Mouse (Mus musculus) ovary, postnatal 14 days (tissue): ENCODE data around the gene Utp6.

Experiments used
- DNase-seq: peaks from one replicate; pipeline ENCODE4 v3.0.0; 2022; ENCODE audit warnings: low spot score

Utp6 gene

DNA sequence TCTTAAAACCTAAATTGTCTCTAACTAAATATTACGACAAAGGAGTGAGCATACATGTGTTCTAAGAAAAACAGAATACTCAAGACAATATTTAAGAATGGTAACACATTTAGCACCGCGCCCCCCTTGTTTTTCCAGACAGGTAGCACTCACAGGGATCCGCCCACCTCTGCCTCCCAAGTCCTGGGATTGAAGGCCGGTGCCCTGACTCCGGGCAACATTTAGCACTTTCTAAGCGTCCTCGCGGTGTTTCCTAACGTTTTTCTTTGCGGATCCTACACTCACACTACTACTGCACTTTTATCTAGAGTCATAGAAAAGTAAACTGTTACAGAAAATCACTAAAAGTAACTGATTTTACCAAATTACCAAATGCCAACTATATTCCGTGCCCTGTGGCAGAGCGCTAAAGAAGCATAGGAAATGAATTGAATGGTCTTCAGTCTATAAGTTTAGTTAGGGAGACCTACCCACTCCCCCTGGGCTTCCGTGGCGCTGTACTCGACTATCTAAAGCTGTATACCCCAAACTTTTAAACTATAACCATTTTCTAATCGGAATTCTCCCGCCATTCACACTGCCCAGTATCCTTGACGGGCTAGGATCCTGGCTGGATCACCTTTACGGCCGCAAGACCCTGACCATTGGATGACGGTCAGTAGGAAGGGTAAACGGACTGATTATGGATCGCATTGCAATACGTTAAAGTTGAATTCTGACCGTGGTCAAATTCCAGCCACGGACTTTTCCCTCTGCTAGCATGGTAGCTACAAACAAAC, 655 bp downstream of the Utp6 start:
- DNase-seq, result no peak

DNA sequence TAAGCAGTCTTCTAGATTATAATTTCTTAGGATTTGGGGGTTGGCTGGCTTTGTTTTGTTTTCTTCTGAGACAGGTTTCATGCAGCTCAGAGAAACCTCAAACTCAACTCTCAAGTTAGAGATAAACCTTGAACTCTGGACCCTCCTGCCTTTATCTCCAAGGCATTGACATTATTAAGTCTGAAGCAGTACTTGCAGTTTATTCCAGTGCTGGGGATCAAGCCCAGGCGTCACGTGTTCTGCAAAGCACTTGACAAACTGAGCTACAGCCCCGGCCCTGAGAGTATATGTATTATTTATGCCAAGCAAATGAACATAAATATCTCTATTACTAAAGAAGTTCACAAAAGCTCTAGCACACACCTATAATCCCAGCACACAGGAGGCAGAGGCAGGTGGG, 14.9 kb downstream of the Utp6 start:
- no peak for DNase-seq

DNA sequence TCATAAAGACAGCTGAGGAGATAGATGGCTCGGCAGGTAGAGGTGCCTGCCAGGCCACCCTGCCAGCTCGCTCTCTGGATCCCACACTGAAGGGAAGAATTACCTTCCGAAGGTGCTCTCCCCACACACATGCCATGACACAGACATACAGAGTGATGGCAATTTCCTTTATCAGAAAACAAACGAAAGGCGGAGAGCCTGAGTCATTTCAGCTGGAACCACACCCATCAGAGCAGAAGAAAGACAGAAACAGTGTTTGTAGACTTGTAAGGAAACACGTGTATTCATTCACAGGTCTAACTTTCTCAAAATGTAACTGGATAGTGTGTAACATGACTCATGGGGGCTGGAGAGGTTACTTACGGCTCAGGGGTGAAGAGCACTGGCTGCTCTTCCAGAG, 18.6 kb downstream of the Utp6 start:
- DNase-seq, result no peak

DNA sequence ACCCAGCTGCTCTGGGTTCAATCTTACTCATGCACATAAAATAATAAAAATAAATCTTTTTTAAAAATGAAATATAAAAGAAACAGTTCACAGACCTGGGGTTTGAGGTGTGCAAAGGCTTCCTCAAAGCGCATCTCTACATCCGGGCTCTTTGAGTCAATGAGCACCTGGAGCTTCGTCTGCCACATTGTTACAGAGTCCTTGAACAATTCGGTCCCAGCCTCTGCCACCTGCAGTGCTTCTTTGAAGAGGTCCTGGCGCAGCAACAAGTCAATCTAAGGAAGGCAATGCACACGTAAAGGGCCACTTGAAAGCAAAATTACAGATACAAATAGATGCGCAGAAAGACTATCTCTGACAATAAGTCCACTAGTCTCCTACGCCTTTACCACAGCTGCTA, 19.1 kb downstream of the Utp6 start:
- DNase-seq, result no peak

DNA sequence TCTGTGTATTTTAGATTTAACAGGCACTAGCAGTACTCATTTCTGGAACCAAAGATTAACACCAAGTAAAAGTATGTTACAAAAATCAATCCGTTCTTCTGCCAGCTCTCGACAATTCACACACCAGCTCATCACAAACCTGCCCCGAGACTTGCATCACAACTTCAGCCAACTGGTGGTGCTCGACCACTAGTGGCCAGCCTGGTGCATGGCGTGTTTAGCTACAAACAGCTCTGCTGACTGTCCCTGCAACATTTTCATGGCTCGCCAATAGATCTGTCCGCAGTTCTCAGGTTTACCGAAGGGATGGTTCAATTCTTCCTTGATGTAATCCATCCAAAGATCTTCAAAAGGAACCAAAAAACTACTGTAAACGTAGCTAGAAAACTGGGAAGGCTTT, 26.4 kb downstream of the Utp6 start:
- DNase-seq, result no peak

DNA sequence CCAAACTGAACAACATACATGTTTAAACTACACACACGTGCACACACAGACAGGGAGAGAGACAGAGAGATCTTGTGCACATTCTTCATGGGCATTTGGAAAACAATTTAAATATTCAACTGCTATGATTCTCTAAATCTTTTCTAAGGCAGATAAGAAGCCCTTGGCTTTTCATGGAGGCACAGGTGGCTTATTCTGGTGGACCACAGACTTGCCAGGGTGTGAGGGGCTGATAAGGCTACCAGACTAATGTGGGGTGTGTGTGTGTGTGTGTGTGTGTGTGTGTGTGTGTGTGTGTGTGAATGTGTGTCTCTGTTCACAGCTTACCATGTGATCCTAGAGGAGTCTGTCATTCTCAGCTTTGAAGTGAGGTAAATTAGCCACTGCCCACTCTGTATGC, 39.4 kb downstream of the Utp6 start:
- no peak for DNase-seq

DNA sequence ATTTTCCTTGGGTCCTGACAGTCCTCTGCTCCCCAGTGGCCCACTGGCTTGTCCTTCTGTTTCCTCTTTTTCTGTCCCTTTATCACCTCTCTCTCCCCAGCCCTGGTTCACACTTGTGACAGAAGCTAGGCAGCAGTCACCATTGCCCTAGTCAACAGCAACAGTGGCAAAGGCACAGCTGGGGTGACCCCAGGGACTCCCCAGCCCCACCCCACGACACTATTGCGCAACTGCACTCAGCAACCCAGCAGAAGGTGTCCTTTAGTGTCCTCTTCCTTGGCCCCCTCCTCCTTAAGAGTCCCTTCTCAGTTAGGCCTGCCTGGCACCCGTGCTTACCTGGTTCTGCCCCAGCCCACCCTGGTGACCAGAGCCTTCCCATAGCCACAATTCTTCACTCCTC, 40.0 kb downstream of the Utp6 start:
- DNase-seq, result no peak

DNA sequence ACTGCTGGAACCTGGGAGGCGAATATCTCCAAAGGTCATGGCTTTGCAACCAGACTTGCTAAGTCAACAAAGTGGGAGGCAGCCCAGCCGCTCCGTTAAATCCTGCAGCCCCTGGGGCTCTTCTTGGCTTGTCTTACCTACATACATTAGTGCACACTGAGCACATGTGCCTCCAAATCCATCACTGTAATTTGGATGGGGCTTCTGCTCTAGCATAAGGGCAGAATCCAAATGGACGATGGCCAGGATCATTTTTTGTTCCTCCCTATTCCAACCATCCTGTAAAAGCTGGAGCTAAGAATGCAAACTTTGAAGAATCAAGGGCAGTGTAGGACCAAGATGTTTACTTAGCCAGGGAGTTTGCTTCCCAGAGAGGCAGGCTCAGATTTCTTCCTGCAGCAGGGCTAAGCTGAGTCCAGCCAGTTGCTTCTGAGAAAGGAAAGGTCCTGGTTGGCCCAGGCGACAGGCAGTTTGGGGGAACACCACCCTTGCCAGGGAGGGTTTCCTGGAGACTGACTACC, 41.6 kb downstream of the Utp6 start:
- DNase-seq, result no peak

DNA sequence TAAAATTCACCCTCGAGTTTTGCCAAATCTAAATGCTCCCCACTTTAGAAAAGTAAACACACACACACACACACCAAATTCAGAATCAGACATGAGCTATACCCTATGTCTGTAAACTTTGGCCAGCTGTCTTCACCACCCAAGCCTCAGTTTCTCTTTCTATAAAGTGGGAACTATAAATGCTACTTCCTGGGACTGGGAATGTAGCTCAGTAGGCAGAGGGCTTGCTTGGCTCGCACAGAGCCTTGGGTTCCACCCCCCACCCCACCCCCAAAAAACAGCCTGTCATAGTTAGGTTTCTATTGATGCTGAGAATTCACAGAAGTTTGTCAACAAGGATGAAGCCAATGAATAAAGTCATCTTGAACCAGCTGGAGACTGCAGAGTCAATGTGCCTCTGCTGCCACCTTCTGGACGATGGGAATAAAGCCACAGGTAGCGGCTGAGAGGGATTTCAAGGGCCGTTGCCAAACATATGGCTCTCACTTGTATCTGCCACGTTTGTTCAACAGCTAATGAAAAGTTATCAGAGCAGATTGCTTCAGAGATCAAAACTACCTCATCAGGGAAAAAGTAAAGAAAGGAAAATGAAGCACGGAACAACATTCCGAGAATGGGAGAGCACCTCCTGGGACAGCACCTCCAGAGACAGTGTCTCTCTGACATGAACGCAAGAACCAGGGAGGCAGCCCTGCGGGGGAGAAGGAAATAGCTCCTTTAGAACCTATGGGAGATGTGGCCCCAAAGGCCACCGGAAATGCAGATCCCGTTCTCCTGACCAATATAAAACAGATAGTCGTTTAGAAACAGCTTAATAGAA, 42.3 kb downstream of the Utp6 start:
- DNase-seq, result peak; percentile 81

DNA sequence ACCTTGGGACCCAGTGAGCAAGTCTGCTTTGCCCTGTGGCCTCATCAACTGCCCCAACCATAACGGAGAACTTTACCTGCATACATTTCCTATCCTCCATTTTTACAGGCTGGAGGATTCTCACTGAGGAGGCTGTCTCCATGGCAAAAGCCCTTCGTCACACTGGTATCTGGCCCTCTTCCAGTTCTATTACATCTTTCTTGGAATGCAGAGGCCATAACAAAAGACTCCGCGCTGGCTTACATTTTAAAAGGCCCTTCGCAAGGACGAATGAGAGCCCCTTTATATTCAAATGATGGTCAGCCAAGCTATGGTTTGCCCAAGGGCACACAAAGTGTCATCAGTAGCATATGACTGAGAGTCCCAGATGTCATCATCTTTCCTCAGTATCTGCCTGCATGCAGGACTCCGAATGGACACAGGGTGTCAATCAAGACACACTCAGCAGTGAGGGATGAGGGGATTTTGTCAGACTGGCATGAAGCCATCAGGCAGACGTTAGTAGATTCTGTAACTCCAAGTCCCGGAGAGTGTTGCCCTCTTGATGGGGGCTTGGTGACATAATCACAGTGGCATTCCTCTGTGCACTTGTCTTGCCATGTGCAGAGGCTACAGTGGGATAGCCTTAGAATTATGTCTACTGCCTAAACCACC, 46.4 kb downstream of the Utp6 start:
- no peak for DNase-seq

DNA sequence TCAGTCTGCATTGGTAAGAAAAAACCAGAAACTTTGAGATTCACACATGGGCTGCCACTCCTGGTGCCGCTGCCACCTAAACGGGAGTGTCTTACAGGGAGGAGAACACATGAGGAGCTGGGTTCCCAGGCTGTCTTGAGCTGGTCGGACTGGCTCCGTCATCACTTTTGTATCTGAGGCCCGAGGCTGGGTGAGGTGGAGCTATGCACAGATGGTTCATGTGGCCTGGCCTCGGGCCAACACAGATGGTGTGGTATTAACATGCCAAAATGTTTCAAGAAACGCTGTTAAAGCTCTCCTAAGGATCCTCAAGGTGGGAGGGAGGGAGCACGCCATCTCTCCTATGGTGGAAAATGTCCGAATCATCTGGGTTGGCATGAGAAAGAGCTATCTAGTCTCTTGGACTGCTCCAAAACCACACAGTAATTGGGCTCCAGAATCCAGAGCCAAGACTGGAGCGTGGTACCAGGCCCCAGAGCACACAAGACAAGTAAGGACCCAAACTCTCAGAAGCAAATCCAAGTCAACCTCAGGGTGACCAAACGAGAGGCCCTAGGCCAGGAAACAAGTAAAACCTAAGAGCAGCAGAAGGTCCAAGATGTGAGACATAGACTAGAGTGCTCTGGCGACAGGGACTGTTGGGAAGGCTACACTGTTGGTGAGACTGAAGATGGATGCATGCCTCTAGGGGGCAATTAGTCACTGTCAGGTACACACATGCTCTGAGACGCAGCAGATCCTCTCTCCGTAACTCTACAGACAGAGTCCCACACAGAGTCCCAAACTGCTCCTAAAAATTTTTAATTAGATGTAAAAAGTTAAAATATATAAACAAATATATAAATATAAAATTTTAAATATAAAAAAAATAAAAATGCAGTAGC, 53.3 kb downstream of the Utp6 start:
- DNase-seq, result no peak

DNA sequence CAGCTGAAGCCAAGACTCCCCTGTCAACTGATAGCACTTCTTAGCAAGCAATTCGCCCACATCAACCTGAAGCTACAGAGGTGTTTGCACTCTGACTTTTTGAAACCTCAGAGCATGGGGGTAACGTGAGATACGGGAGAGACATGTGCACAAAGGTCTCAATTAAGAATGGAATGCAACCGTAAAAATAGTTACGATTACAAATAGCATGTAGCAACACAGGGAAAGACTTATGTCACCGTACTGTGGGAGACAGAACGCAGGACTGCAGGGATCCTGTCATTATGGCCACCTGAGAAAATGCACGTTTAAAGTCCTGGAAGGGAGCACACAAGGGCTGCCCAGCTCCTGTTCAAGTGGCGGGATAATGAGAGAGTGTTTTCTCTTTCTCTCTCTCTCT, 55.3 kb downstream of the Utp6 start:
- DNase-seq, result no peak

DNA sequence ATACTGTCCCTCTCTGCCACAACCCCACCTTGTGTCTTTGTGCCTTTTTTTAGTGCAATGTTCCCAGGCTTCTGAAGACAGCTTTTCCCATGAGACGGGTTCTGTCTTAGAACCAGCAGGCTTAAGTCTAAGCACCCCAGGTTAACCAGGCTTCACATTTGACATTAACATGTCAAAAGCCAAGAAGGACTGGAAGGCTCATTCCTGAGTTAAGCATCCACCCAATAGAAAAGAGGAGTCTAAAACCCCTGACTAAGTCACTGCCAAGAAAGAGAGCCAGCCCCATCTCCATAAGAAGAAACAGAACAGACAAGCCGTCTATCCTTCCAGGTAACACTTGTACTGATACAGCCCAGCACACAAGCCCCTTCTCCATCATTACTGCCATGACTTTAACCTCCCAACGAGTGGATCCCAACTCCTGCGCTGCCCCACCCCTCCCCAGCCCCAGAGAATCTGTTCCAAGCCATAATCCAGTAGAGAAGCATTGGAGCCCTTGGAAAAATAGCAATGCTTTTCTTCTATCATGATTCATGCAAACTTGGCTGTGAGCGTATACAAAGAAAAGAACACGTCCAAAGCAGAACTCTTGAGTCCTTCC, 59.2 kb downstream of the Utp6 start:
- no peak for DNase-seq

DNA sequence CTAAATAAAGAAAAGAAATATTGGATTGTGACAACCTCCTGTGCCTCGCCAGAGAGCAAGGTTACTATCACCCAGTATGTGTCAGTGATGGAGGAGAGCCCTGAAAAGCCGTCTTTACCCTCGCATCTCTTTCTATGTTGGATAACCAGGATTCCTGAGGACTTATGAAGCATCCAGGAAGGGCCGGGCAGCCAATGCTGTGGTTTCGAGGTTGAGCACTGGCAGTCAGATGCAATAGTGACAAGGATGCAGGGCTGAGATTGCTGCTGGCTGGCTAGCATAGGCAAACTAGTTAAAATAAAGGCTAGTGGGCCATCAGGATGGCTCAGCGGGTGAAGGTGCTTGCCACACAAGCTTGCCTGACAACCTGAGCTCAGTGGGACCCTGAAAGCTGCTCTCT, 61.0 kb downstream of the Utp6 start:
- no peak for DNase-seq

DNA sequence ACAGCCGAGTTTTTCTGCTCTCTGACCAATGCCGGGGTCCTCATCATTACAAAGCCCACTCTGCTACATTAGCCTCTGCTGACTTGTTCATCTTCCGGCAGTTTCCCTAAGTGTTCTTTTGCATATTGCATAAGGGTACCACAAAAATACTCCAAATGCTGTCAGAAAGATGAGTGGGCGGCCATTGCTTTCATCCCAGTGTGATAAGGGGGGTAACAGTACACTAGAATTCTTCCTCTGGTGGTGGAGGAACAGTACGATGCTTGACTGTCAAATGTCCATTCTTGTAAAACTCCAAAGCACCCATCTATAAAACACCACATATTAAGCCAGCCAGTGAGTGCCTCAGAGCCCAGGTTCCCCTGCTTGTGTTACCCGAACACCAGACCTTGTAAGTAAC, 69.9 kb downstream of the Utp6 start:
- DNase-seq, result no peak

DNA sequence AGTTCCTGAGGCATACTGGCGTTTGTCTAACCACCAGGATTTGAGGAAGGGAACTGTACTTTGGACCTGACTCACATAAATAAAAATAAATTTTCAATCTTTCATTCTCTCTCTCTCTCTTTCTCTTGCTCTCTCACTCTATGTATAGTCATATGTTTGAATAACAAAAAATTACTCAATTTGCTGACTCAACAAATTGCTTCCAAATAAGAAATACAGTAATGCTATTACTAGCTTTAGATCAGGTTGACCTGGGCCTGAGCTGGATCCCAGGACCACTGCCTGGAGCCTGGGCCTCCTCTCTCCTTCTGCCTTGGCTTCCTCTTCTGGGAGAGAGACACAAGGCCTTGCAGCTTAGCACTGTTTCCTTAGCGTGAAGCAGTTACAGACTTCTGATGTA, 71.4 kb downstream of the Utp6 start:
- no peak for DNase-seq

DNA sequence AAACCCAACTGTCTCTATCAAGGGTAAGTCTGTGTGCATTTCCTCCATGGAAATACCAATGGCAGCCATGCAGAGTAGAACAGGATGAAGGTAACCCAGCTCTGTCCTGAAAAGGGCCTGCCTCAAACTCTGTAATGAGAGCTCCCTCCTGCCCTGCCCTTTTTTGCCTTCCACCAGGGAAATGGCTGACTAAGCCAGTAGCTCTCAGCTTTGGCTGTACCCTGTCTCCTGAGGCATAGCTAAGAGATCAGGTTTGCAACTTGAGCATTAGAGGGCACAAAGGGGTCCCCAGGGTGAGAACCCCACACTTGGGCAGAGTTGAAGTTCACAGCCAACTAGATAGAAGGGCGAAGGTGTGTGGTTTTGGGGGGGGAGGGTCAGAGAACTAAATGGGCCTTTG, 75.2 kb downstream of the Utp6 start:
- DNase-seq, result no peak

DNA sequence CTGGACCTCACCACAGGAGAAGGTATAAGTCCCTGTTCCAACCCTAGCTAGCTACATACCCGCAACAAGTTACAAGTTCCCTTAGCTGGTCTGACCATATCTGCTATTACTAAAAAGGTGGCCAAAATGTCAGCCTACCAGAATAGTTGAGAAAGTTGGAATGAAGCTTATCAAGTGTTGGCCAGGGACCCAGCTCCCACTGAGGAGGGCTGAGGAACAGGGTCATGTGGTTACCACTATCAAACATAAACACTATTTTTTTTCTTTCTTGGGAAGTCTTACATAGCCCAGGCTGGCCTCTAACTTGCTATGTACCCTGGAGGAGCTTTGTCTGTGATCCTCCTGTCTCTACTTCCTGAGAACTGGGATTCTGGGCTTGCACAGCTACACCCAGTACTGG, 75.8 kb downstream of the Utp6 start:
- DNase-seq, result no peak

DNA sequence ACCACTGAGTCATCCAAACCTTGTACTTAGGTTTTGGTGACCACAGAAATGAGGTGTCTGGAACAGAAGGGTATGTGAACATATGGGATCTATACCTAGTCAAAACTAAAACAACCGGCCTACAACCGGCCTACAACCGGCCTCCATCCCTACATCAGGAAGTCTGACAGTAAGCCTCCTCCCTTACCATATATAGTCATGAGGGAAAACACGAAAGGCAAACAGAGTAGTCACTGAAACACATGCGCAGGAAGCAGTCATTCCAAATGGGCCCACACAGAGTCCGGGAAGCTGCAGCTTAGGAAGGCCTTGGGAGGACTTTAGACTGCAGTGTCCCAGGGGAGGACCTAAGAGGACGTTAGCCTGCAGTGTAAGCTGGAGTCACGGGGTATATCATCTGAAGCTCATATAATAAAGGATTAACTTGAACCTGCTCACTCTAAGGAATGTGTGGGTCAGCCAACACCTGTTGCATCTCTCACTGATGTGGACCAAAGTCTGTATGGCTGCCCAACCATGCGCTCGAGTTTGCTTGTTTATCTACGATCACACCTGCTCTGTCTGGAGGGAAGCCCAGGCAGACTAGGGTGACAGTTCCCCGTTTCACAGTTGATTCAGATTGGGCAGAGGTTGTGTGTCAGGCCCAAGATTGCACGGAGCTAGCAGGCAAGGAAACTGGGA, 76.3 kb downstream of the Utp6 start:
- no peak for DNase-seq

DNA sequence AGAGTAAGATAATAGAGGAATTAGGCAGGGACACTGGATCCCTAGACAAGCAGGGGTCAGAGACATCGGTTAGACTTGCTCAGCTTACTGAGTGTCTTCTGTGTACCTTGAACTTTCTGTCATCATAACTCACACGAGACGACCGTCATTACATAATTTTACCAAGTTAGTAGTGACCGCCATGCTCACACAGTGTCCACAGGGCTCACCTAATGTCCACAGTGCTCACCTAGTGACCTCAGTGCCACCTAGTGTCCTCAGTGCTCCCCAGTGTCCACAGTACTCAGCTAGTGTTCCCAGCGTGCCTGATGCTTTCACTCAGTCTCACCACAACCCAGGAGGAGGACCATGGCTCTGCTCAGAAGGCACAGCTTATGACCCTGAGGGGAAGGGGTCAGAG, 77.4 kb downstream of the Utp6 start:
- no peak for DNase-seq
